ENCODE assay signal across 9 mouse cellular contexts in genomic region chr11:78435776-78436349, GRCm38 (mm10). TPM values are rescaled to one million over a fixed set of nuclear protein-coding genes. Genes with fewer than 3 reads are reported as not detected.
DNase-seq lines count a peak whose midpoint lies in the region; ATAC-seq and TF ChIP-seq lines count a peak whose summit lies in the region.
"Had no signal": no experiment of that assay in that cellular context is flagged by ENCODE, and none has a peak within 500 bp of the region (broad histone marks: within the 10 kb centered on the region; RNA-seq: fewer than 3 reads in every experiment).

No protein-coding gene starts in this region.

- ATAC-seq in Patski, result no peak
- no peak; the same call in 1 of the 2 replicates for ATAC-seq in embryonic facial prominence, embryonic 11.5 days (replicated peaks; ENCODE audit: insufficient number of reproducible peaks, low FRiP score, low TSS enrichment, low read depth)
- ATAC-seq in kidney, embryonic 15.5 days (replicated peaks; ENCODE audit: low FRiP score), result peak; percentile 92

- H3K36me3 ChIP-seq in embryonic facial prominence, embryonic 11.5 days (replicated peaks; ENCODE audit: control insufficient read depth, insufficient read depth, low read depth, low read length), result no peaks in the 10 kb centered on the region
- H3K36me3 ChIP-seq in kidney, embryonic 15.5 days, result no peaks in the 10 kb centered on the region

- DNase-seq in left cerebral cortex, postnatal 4 days, result peak; percentile 35
- no peak for DNase-seq in left cerebral cortex, adult 11 months (ENCODE audit: low spot score)
- DNase-seq in Patski (ENCODE audit: low read depth, low spot score), result no peak
- peak; percentile 79 for DNase-seq in embryonic facial prominence, embryonic 11.5 days (ENCODE audit: low spot score)
- peak; percentile 76 to 80 for DNase-seq in lung, postnatal 4 days
- peak; percentile 71 for DNase-seq in thymus, postnatal 0 days (ENCODE audit: low spot score)
- DNase-seq in gastrocnemius, adult 8-10 months (ENCODE audit: low spot score in 2 of 2), result no peak

- CTCF ChIA-PET in Patski (lab: Charles Lee), result no interaction called here

- peak; percentile 65 for TF ChIP-seq CTCF in Patski (IDR thresholded peaks at IDR 0.05)

- no peaks in the 10 kb centered on the region for H3K9me3 ChIP-seq in embryonic facial prominence, embryonic 11.5 days (replicated peaks; ENCODE audit: control insufficient read depth, low read length)
- H3K9me3 ChIP-seq in kidney, embryonic 15.5 days (replicated peaks), result no peaks in the 10 kb centered on the region

- H3K9ac ChIP-seq in embryonic facial prominence, embryonic 11.5 days (replicated peaks; ENCODE audit: low read length), result no peak overlapping the region
- no peak overlapping the region for H3K9ac ChIP-seq in kidney, embryonic 15.5 days

- peaks cover 3% of the 10 kb centered on the region; the same call in 1 of the 2 replicates for H3K4me1 ChIP-seq in embryonic facial prominence, embryonic 11.5 days (ENCODE audit: control insufficient read depth, insufficient read depth, low read length)
- peaks cover 15% of the 10 kb centered on the region for H3K4me1 ChIP-seq in kidney, embryonic 15.5 days

- H3K27ac ChIP-seq in embryonic facial prominence, embryonic 11.5 days (replicated peaks; ENCODE audit: low read depth, low read length), result no peak overlapping the region
- H3K27ac ChIP-seq in kidney, embryonic 15.5 days, result peak overlapping the region; percentile 82

- in situ Hi-C loops in Patski (cut with MboI; ENCODE audit: low pct_unique_long_range_greater_than_20kb), result no loop called here

- POLR2A ChIA-PET in Patski (lab: Charles Lee), result no interaction called here

- H3K4me2 ChIP-seq in embryonic facial prominence, embryonic 11.5 days (ENCODE audit: low read depth, low read length), result peak overlapping the region; percentile 22; the same call in 1 of the 2 replicates
- peak overlapping the region; percentile 43 for H3K4me2 ChIP-seq in kidney, embryonic 15.5 days

- no peaks in the 10 kb centered on the region for H3K27me3 ChIP-seq in Patski
- H3K27me3 ChIP-seq in embryonic facial prominence, embryonic 11.5 days (ENCODE audit: control insufficient read depth, insufficient read depth, low read length), result no peaks in the 10 kb centered on the region
- H3K27me3 ChIP-seq in kidney, embryonic 15.5 days, result no peaks in the 10 kb centered on the region

- WGBS in embryonic facial prominence, embryonic 11.5 days, result 4% methylated on average over 19 of the region's 19 CpGs
- 3% methylated on average over 19 of the region's 19 CpGs for WGBS in kidney, embryonic 15.5 days

- no peak overlapping the region for H3K4me3 ChIP-seq in embryonic facial prominence, embryonic 11.5 days (ENCODE audit: low read depth, low read length)
- H3K4me3 ChIP-seq in kidney, embryonic 15.5 days (replicated peaks), result no peak overlapping the region

- intact Hi-C loops in left cerebral cortex, postnatal 4 days (cut with DNase I), result no loop called here

RNA-seq across cellular contexts. Expression of gene Slc13a2, which starts 13.8 kb away (rescaled TPM):
- total RNA-seq in left cerebral cortex, postnatal 4 days (2021), result not detected
- 1.1 TPM for polyA plus RNA-seq in Patski (2021)
- polyA plus RNA-seq in embryonic facial prominence, embryonic 11.5 days (2014; fragmentation: Nextera tagmentation; extraction: Ambion mirVana), result not detected in 2 replicates
- 1.1 and 1.2 TPM in 2 replicates for polyA plus RNA-seq in kidney, embryonic 15.5 days (2015; fragmentation: Nextera tagmentation; extraction: Ambion mirVana)
- polyA plus RNA-seq in thymus, postnatal 0 days (2015; fragmentation: Nextera tagmentation; extraction: Ambion mirVana), result 0.43 and 0.76 TPM in 2 replicates
- total RNA-seq in gastrocnemius, adult 8-10 months (2022), result not detected
- total RNA-seq: heart, adult 18-20 months had no signal

RNA-seq across cellular contexts. Expression of gene Slc46a1, which starts 29.6 kb away (rescaled TPM):
- 10 to 100 TPM in 1 of 2 experiments, 1 to 10 TPM in 1; 7.6 to 11.8 TPM for total RNA-seq in left cerebral cortex, postnatal 4 days (2021)
- polyA plus RNA-seq in Patski (2021), result 15.6 TPM
- polyA plus RNA-seq in embryonic facial prominence, embryonic 11.5 days (2014; fragmentation: Nextera tagmentation; extraction: Ambion mirVana), result 13.0 and 14.9 TPM in 2 replicates
- polyA plus RNA-seq in kidney, embryonic 15.5 days (2015; fragmentation: Nextera tagmentation; extraction: Ambion mirVana), result 21.1 and 21.3 TPM in 2 replicates
- 6.8 and 8.3 TPM in 2 replicates for polyA plus RNA-seq in thymus, postnatal 0 days (2015; fragmentation: Nextera tagmentation; extraction: Ambion mirVana)
- under 1 TPM; 0.47 to 0.56 (median 0.50) TPM for total RNA-seq in gastrocnemius, adult 8-10 months (2022)

RNA-seq across cellular contexts. Expression of gene Foxn1, which starts 49.5 kb away (rescaled TPM):
- not detected for total RNA-seq in left cerebral cortex, postnatal 4 days (2021)
- 0.37 TPM for polyA plus RNA-seq in Patski (2021)
- polyA plus RNA-seq in embryonic facial prominence, embryonic 11.5 days (2014; fragmentation: Nextera tagmentation; extraction: Ambion mirVana), result 0.14 and 0.50 TPM in 2 replicates
- 0.10 TPM in 1 of 2 replicates, not detected in the other for polyA plus RNA-seq in kidney, embryonic 15.5 days (2015; fragmentation: Nextera tagmentation; extraction: Ambion mirVana)
- 22.4 and 33.0 TPM in 2 replicates for polyA plus RNA-seq in thymus, postnatal 0 days (2015; fragmentation: Nextera tagmentation; extraction: Ambion mirVana)
- total RNA-seq in gastrocnemius, adult 8-10 months (2022), result not detected
- total RNA-seq: heart, adult 18-20 months had no signal

Comparison
In these comparisons a context has a peak if more than half of its experiments do, and no peak if none do; other contexts are left out.
1. DNase-seq: peak in left cerebral cortex, postnatal 4 days (single experiment), embryonic facial prominence, embryonic 11.5 days (single experiment), lung, postnatal 4 days (2 of 2) and thymus, postnatal 0 days (single experiment); none in left cerebral cortex, adult 11 months (single experiment), Patski (single experiment) and gastrocnemius, adult 8-10 months (0 of 2).
2. RNA of gene Foxn1, which starts 49.5 kb away (polyA plus RNA-seq): 22.4 to 33.0 TPM in thymus, postnatal 0 days; 0.37 TPM in Patski (single experiment), 0.14 to 0.50 TPM in embryonic facial prominence, embryonic 11.5 days and 0.10 TPM in kidney, embryonic 15.5 days; every median in the first group is over 10 times any median in the second.